Mouse (Mus musculus): ENCODE results near the gene Myh10. TPM values are rescaled to one million over a fixed set of nuclear protein-coding genes. Genes with fewer than 3 reads are reported as not detected.

Myh10 gene
- polyA plus RNA-seq, 1 experiment from 2014 or later: 5.4 TPM

GRCm38 (mm10) chr11:68857329-68857728 is 166.0 kb downstream of the Myh10 start:
- DNase-seq (ENCODE audit: low spot score): no peak

GRCm38 (mm10) chr11:68859943-68860593 is 168.7 kb downstream of the Myh10 start:
- DNase-seq (ENCODE audit: low spot score): no peak

GRCm38 (mm10) chr11:68862260-68862659 is 170.9 kb downstream of the Myh10 start:
- no peak for DNase-seq (ENCODE audit: low spot score)

- no peak for DNase-seq (ENCODE audit: low spot score)
Measured at GRCm38 (mm10) chr11:68863631-68864091, 172.3 kb downstream of the Myh10 start.

- DNase-seq (ENCODE audit: low spot score): no peak
Measured at GRCm38 (mm10) chr11:68864544-68865189, 173.3 kb downstream of the Myh10 start.

Other genes with a start within 250 kb of the Myh10 start
- 1.3 and 1.6 TPM in 2 replicates for gene Pik3r6, start 188.5 kb upstream of the Myh10 start, polyA plus RNA-seq (2015; fragmentation: Nextera tagmentation; extraction: Ambion mirVana)
- 0.26 and 0.27 TPM in 2 replicates for gene Mfsd6l, start 135.4 kb upstream of the Myh10 start, polyA plus RNA-seq (2015; fragmentation: Nextera tagmentation; extraction: Ambion mirVana)
- gene Ccdc42, start 104.5 kb upstream of the Myh10 start, polyA plus RNA-seq (2015; fragmentation: Nextera tagmentation; extraction: Ambion mirVana): 0.21 and 0.45 TPM in 2 replicates
- gene Ndel1, start 180.3 kb downstream of the Myh10 start, polyA plus RNA-seq (2015; fragmentation: Nextera tagmentation; extraction: Ambion mirVana): 57.1 and 60.3 TPM in 2 replicates
- 0.05 TPM in 1 of 2 replicates, not detected in the other for gene Rnf222, start 197.0 kb downstream of the Myh10 start, polyA plus RNA-seq (2015; fragmentation: Nextera tagmentation; extraction: Ambion mirVana)
- gene Rpl26, start 210.0 kb downstream of the Myh10 start, polyA plus RNA-seq (2015; fragmentation: Nextera tagmentation; extraction: Ambion mirVana): 1,221 and 1,303 TPM in 2 replicates
- not detected in 2 replicates for gene Odf4, start 235.5 kb downstream of the Myh10 start, polyA plus RNA-seq (2015; fragmentation: Nextera tagmentation; extraction: Ambion mirVana)